Mouse (Mus musculus): ENCODE data around the gene Chn2.

DNA sequence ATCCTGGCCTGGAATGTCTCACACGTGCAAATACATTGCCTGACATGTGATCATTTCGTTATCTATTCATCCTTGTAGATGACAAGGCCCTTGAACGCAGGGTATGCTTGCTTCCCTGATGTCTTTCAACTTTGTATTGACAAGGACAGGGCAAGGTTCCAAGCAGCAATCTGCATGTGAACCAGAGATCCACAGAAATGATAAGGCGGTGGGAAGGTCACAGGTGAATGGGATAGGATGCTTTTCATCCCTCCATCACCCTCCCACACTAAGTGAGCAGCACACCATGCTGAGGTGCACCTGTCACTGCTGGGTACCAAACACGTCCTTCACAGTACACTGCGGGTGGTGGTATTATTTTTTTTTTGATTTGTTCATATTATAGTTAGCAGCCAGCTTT lies 240.9 kb downstream of the Chn2 start:
- no peak for TF ChIP-seq POLR2A (IDR thresholded peaks at IDR 0.05; ENCODE audit: control insufficient read depth in 1 of 2, insufficient read depth in 1 of 2, low read depth in 1 of 2, low read length in 2 of 2, poor library complexity in 1 of 2)
- TF ChIP-seq E2F4 (IDR thresholded peaks at IDR 0.05; ENCODE audit: borderline replicate concordance, low read depth, low read length): no peak
- no peak for TF ChIP-seq CTCF (IDR thresholded peaks at IDR 0.05 in 2 of 3, conservative IDR thresholded peaks at IDR 0.05 in 1 of 3; ENCODE audit: control insufficient read depth in 1 of 3, insufficient read depth in 1 of 3, low read depth in 2 of 3, low read length in 3 of 3, poor library complexity in 1 of 3, severe bottlenecking in 1 of 3)
- no peak for TF ChIP-seq HCFC1 (IDR thresholded peaks at IDR 0.05; ENCODE audit: low read depth, low read length)
- TF ChIP-seq POLR2AphosphoS2 (IDR thresholded peaks at IDR 0.05; ENCODE audit: low read length): no peak
- TF ChIP-seq GATA1 (IDR thresholded peaks at IDR 0.05; ENCODE audit: low read depth, low read length): no peak
- TF ChIP-seq RCOR1 (IDR thresholded peaks at IDR 0.05; ENCODE audit: low read depth, low read length): no peak
- TF ChIP-seq ELF1 (IDR thresholded peaks at IDR 0.05; ENCODE audit: low read depth, low read length): no peak
- TF ChIP-seq MYC (IDR thresholded peaks at IDR 0.05; ENCODE audit: low read depth, low read length): no peak
- no peak for TF ChIP-seq MAFK (IDR thresholded peaks at IDR 0.05; ENCODE audit: borderline replicate concordance, low read depth, low read length)
- TF ChIP-seq BHLHE40 (IDR thresholded peaks at IDR 0.05; ENCODE audit: borderline replicate concordance, low read depth, low read length): no peak
- no peak for TF ChIP-seq ZC3H11A (IDR thresholded peaks at IDR 0.05; ENCODE audit: low read depth, low read length)
